Mouse (Mus musculus): Measurements from ENCODE around the gene Gm47289.

DNA sequence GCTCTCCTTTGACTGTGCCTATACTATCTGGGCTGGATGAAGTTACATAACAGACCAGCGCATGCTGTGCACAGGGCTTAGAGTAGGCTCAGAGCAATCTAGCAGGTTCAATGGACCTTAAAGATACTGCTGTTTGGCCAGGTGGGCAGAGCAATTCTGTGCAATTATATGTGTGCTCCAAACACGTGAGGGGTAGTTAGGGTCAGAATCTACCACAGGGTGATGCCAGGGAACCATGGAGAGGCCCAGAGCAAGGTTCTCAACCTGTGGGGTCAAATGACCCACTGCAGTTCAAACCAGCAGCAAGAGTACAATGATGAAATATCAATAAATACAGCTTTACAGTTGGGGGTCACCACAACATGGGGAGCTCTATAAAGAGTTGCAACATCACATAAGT is 47.7 kb downstream of the Gm47289 start:
- TF ChIP-seq CTCF (IDR thresholded peaks at IDR 0.05; ENCODE audit: low read depth, low read length) (no peak), GATA1 (IDR thresholded peaks at IDR 0.05; ENCODE audit: borderline replicate concordance, low read length) (no peak), POLR2AphosphoS5 (IDR thresholded peaks at IDR 0.05; ENCODE audit: insufficient replicate concordance, low read depth, low read length) (no peak)
